Mouse (Mus musculus): ENCODE measurements around the gene Rbm42. TPM values are rescaled to one million over a fixed set of nuclear protein-coding genes. Genes with fewer than 3 reads are reported as not detected.

Rbm42 gene
- polyA plus RNA-seq, 1 experiment = 23.2 TPM

DNA sequence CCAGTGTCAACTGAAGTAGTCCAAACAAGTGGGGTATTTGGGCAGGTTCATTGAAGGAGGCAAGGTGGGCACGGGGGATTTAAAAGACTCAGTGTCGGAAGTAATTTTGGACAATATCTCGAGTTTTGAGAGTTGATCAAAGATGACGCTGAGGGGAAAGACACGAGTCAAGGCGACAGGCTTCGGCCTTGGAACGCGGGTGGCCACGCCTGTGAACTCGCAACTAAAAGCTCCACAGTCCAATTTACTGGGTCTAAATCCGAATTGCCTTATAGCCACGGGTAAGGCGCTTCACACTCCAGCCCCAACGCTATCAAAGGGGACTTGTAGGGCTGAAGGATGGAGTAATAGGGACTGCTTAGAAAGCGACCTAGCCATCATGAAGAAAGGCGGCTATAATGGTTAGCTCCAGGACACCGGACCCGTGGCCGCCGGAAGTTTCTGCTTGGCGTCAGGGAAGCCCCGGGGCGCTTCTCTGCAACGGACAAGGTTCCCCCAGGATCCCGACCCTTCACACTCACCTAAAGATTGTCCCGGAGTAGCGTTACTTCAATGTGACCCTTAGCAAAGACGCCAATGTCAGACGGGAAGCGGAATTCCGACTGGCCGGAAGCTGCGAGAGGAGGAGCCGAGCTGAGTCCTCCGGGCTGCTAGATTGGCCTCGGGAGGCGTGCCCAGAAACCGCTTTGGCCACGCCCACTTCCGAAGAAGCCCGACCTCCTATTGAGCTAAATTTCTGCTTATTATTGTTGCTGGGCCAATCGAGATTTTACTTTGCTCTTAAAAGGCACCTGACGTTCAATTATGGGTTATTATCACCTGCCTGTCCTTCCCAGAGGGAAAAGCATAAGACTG lies 24.4 kb downstream of the Rbm42 start, which contains the start of gene Cox6b1:
Gene Cox6b1 (minus strand): TSS at position 622 of the 855 bp plus-strand sequence.
- Histone ChIP-seq H3K4me1 (ENCODE audit: control insufficient read depth) (peaks cover 31% of the 10 kb centered on the region), H3K36me3 (ENCODE audit: control insufficient read depth) (peaks cover 34% of the 10 kb centered on the region)
- TF ChIP-seq TAL1 (IDR thresholded peaks at IDR 0.05; ENCODE audit: low read length) (no peak), GATA1 (IDR thresholded peaks at IDR 0.05; ENCODE audit: low read length) (no peak)

DNA sequence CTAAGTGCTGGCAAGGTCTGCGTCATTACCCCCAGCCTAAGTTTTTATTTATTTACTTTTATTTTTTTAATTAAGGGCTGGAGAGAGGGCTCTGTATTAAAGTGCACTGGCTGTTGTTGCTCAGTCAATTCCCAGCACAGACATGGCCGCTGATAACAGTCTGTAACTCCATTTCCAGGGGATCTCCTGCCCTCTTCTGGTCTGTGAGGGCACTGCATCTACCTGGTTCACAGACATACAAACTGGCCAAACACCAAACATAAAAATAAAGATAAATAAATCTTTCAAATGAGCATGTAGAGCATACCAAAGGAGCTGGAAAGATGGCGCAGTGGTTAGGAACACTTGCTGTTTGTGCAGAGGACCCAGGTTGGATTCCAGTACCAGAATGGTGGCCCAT lies 30.9 kb downstream of the Rbm42 start:
- TF ChIP-seq TAL1 (IDR thresholded peaks at IDR 0.05; ENCODE audit: low read length) = no peak
- TF ChIP-seq GATA1 (IDR thresholded peaks at IDR 0.05; ENCODE audit: low read length) = no peak
- no peak overlapping the region for H3K4me3 ChIP-seq (replicated peaks)
- no peaks in the 10 kb centered on the region for H3K27me3 ChIP-seq (ENCODE audit: control insufficient read depth)
- H3K4me1 ChIP-seq (ENCODE audit: control insufficient read depth) = peaks cover 26% of the 10 kb centered on the region
- peaks cover 73% of the 10 kb centered on the region for H3K36me3 ChIP-seq (ENCODE audit: control insufficient read depth)
- H3K9me3 ChIP-seq (ENCODE audit: control insufficient read depth, low read length) = no peaks in the 10 kb centered on the region

More for the DNA sequence above, 24.4 kb downstream of the Rbm42 start, which contains the start of gene Cox6b1:
- peak within 1 kb of the TSS; percentile 89 for H3K4me3 ChIP-seq (replicated peaks)
- no peaks in the 10 kb centered on the region for H3K9me3 ChIP-seq (ENCODE audit: control insufficient read depth, low read length)
- peaks cover 23% of the 10 kb centered on the region for H3K27me3 ChIP-seq (ENCODE audit: control insufficient read depth)

DNA sequence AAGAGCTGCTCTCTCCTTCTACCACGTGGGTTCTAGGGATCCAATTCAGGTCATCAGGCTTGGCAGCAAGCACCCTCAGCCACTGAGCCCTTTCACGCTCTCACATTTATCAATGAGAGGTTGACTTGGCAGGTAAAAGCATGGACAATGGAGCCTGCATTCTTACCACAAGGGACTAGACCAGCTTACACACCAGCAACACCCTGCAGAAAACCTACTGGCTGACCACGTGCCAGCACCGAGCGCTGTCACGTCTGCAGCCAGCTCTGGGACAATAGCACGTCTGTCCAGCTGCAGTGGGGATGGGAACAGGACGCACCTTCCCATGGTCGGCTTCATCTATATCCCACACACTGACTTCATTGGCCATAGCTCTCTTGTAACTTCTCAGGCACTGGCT lies 31.5 kb downstream of the Rbm42 start:
- no peak for TF ChIP-seq TAL1 (IDR thresholded peaks at IDR 0.05; ENCODE audit: low read length)
- TF ChIP-seq GATA1 (IDR thresholded peaks at IDR 0.05; ENCODE audit: low read length) = no peak
- H3K36me3 ChIP-seq (ENCODE audit: control insufficient read depth) = peaks cover 70% of the 10 kb centered on the region
- peaks cover 25% of the 10 kb centered on the region for H3K4me1 ChIP-seq (ENCODE audit: control insufficient read depth)
- H3K4me3 ChIP-seq (replicated peaks) = no peak overlapping the region
- no peaks in the 10 kb centered on the region for H3K9me3 ChIP-seq (ENCODE audit: control insufficient read depth, low read length)
- no peaks in the 10 kb centered on the region for H3K27me3 ChIP-seq (ENCODE audit: control insufficient read depth)

DNA sequence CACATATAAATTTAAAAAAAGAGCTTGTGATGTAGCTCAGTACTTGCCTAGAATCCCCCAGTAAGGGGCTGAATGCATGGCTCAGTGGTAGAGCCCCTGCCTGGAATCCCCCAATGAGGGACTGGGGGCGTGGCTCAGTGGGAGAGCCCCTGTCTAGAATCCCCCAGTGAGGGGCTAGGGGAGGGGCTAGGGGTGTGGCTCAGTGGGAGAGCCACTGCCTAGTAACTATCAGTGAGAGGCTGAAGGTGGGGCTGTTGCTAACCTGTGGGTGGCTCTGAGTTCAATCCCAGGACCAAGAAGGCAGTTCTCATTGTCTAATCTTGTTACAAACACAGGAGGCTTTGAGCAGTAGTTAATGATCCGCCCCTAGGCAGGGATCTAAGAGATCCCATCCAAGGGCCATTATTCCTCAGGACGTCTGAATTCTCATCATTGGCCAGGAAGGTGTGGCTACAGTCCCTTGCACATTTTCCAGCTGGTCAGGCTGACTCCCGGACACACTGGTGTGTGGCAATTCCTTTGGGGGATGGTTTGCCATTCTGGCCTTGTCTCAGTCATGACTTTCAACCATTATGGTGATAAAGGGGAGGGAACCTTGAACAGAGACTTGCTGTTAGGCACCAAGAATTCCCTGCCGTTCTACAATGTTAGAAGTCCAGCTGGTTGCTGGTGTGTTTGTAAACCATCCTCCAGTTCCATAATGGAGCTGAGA lies 34.9 kb downstream of the Rbm42 start:
- H3K27me3 ChIP-seq (ENCODE audit: control insufficient read depth) = no peaks in the 10 kb centered on the region; the same call in 1 of the 2 replicates
- H3K4me1 ChIP-seq (ENCODE audit: control insufficient read depth) = peaks cover 16% of the 10 kb centered on the region
- H3K36me3 ChIP-seq (ENCODE audit: control insufficient read depth) = peaks cover 41% of the 10 kb centered on the region
- H3K9me3 ChIP-seq (ENCODE audit: control insufficient read depth, low read length) = no peaks in the 10 kb centered on the region
- no peak for TF ChIP-seq TAL1 (IDR thresholded peaks at IDR 0.05; ENCODE audit: low read length)
- no peak for TF ChIP-seq GATA1 (IDR thresholded peaks at IDR 0.05; ENCODE audit: low read length)
- H3K4me3 ChIP-seq (replicated peaks) = no peak overlapping the region

DNA sequence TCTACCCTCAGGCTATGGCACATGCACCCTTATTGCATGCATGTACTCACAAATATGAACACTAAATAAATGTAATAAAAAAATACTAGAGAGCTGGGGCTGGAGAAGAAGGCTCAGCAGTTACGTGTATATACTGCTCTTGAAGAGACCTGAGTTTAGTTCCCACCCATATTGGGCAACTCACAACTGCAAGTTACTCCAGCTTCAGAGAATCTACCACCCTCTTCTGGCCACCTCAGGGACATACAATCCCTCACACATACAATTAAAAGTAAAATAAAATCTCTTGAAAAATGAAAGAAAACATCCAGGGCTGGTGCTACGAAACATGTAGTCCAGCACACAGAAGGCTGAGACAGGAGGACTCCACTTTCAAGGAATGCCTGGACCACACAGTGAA lies 35.7 kb downstream of the Rbm42 start:
- Histone ChIP-seq H3K27me3 (ENCODE audit: control insufficient read depth) (no peaks in the 10 kb centered on the region; the same call in 1 of the 2 replicates), H3K4me3 (replicated peaks) (no peak overlapping the region), H3K36me3 (ENCODE audit: control insufficient read depth) (peaks cover 36% of the 10 kb centered on the region), H3K9me3 (ENCODE audit: control insufficient read depth, low read length) (no peaks in the 10 kb centered on the region), H3K4me1 (ENCODE audit: control insufficient read depth) (peaks cover 18% of the 10 kb centered on the region)
- TF ChIP-seq GATA1 (IDR thresholded peaks at IDR 0.05; ENCODE audit: low read length) = no peak
- TF ChIP-seq TAL1 (IDR thresholded peaks at IDR 0.05; ENCODE audit: low read length) = no peak

DNA sequence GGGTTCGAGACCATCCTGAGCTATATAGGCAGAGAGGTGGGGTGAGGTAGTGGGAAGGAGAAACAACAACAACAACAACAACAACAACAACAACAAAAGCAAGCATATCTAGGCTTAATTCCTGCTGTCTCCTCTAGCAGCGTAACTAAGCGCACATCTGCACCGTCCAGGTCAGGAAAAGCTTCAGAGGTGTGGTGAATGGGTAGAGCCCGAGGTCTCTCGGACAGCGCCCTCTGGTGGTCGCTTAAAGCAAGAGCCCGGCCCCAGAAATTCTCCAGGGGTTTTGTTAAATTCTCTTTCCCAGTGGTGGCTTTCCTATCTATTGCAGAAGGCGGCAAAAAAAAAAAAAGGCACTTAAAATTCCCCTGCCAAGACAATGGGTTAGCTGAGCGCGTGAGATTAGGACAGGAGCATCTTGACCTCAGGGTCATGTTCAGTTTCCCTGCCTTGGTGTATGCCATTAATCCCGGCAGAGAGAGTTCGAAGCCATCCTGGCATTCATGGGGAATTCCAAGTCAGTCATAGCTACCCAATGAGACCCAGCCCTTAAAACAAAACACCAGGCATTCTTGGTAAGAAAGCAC lies 36.5 kb downstream of the Rbm42 start:
- Histone ChIP-seq H3K4me3 (replicated peaks) (no peak overlapping the region), H3K27me3 (ENCODE audit: control insufficient read depth) (no peaks in the 10 kb centered on the region; the same call in 1 of the 2 replicates), H3K36me3 (ENCODE audit: control insufficient read depth) (peaks cover 28% of the 10 kb centered on the region), H3K4me1 (ENCODE audit: control insufficient read depth) (peaks cover 16% of the 10 kb centered on the region), H3K9me3 (ENCODE audit: control insufficient read depth, low read length) (no peaks in the 10 kb centered on the region)
- TF ChIP-seq GATA1 (IDR thresholded peaks at IDR 0.05; ENCODE audit: low read length) (no peak), TAL1 (IDR thresholded peaks at IDR 0.05; ENCODE audit: low read length) (no peak)

DNA sequence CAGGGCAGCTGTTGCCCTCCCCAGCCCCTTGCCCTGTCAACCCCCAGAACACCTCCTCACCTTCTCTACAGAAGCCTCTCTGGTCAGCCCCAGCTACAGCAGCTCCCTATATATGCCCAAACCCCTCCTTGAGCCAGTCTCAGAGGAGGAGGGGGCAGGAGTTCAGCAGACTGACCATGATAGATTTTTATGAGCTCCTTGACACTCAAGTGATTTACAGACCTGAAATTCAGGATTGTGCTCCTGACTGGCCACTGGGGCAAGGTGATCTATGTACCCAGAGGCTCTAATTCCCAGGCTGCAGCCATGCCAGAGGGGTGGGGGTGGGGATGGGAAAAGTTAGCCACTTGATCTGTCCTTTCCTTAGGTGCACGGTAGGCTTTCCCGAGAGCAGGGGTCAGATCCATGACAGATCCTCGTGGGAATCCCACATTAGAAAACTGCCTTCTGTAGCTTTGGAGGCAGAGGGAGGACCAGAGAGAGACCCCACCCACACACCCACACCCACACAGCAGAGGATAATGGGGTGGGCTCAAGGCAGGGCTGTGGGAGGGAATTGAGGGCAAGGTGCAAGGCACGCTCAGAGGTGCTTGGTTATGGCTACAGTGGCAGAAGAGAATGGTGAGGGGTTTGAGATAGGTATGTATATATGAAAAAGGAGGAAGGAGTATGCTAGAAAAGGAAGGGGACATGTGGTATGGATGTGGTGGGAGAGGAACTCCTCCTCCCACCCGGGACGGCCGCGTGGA lies 37.3 kb downstream of the Rbm42 start, which contains the start of gene Upk1a:
Gene Upk1a (minus strand): TSS at position 194 of the 749 bp plus-strand sequence.
- no peak for TF ChIP-seq GATA1 (IDR thresholded peaks at IDR 0.05; ENCODE audit: low read length)
- no peak for TF ChIP-seq TAL1 (IDR thresholded peaks at IDR 0.05; ENCODE audit: low read length)
- Histone ChIP-seq H3K9me3 (ENCODE audit: control insufficient read depth, low read length) (no peaks in the 10 kb centered on the region), H3K4me1 (ENCODE audit: control insufficient read depth) (peaks cover 15% of the 10 kb centered on the region), H3K36me3 (ENCODE audit: control insufficient read depth) (peaks cover 20% of the 10 kb centered on the region), H3K4me3 (replicated peaks) (no peak within 1 kb of the TSS), H3K27me3 (ENCODE audit: control insufficient read depth) (no peaks in the 10 kb centered on the region; the same call in 1 of the 2 replicates)

DNA sequence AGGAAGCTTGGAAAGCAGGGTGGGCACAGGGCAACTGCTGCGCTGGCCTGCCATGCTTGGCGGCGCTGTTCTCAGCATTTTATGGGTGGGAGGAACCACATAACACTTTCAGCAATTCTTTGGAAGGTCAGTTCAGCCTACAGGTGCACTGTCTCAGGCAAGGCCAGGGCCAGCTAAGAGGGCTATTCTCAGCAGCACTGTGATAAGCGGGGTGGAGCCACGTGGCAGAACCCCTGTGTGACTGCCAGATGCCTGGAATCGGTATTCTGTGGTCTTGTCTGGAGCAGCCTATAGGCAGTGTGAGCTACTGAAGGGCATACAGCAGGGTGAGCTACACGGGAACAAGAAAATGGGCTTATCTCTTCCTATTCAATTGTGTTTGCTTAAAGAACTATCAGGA lies 40.1 kb downstream of the Rbm42 start:
- Histone ChIP-seq H3K4me1 (ENCODE audit: control insufficient read depth) (peaks cover 8% of the 10 kb centered on the region), H3K36me3 (ENCODE audit: control insufficient read depth) (no peaks in the 10 kb centered on the region)
- TF ChIP-seq GATA1 (IDR thresholded peaks at IDR 0.05; ENCODE audit: low read length) (no peak), TAL1 (IDR thresholded peaks at IDR 0.05; ENCODE audit: low read length) (no peak)

More for the DNA sequence above, 40.1 kb downstream of the Rbm42 start:
- Histone ChIP-seq H3K27me3 (ENCODE audit: control insufficient read depth) (no peaks in the 10 kb centered on the region; the same call in 1 of the 2 replicates), H3K9me3 (ENCODE audit: control insufficient read depth, low read length) (no peaks in the 10 kb centered on the region), H3K4me3 (replicated peaks) (no peak overlapping the region)
